Mouse (Mus musculus): ENCODE measurements around the gene Tysnd1.

GRCm38 (mm10) chr10:61714771-61715461 lies 19.6 kb downstream of the Tysnd1 start, which contains the start of gene Aifm2:
- TF ChIP-seq GATA1 (IDR thresholded peaks at IDR 0.05; ENCODE audit: borderline replicate concordance, low read length) (no peak), CTCF (IDR thresholded peaks at IDR 0.05; ENCODE audit: low read depth, low read length) (no peak), GATA2 (IDR thresholded peaks at IDR 0.05; ENCODE audit: borderline replicate concordance, low read depth, low read length) (no peak), POLR2AphosphoS5 (IDR thresholded peaks at IDR 0.05; ENCODE audit: insufficient replicate concordance, low read depth, low read length) (no peak)

Measured in G1E (cell line).